Mouse (Mus musculus) adipocyte (in vitro differentiated cells): ENCODE data around the gene Tspoap1.

ENCODE experiments used
- DNase-seq: peaks from one replicate; pipeline ENCODE4 v3.0.0-alpha.2; 2016; ENCODE audit warnings: low spot score

Tspoap1 gene

DNA sequence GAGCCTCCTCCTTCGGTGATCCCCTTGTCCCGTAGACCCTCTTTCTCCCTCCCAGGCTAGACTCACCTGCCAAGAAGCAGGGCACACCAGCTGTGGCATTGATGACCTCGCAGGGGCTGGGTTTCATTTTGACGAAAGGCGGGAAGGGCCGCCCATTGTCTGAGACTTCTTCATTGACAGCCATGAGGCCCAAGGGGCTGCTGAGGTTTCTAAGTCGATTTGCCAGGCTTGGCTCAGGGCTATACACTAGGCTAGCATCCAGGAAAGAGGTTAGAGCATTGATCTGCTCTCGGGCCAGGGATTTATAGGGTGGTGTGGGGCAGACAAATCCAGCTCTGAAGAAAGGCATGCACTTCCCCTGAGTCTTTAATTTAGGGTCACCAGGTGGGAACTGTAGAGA, 54.5 kb downstream of the Tspoap1 start:
- DNase-seq = no peak

DNA sequence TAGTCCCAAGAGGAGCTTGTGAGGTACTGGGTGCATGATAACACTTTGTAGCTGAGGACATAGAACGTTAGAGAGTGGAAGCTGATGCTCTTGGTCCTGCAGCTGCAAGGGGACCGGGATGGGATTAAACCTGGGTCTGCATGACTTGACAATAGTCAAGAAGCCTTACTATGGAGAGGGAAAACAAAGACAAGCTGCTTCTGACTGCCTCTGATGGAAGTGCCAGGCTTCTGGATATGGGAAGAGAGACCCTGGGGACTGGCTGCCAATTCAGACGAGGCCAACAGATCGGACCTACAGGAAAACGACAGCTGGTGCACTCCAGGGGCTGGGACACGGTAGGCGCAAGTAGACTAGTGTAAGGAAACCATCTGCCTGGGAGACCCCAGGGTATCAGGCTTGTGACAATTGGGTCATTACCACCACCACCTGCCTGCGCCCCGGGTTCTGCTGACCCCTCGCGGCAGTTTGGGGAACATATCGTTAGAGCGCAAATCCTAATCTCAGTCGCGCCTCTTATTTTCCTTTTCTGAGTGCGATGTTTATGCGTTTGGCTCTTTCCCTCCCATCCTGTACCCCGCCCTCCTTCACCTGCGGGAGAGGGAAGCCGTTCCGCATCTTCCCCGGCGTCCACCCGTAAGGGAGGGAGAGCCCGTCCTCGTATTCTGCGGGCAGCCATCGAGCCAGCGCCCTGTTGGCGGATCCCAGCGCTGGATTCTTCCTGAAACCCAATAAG, 56.5 kb downstream of the Tspoap1 start:
- no peak for DNase-seq

DNA sequence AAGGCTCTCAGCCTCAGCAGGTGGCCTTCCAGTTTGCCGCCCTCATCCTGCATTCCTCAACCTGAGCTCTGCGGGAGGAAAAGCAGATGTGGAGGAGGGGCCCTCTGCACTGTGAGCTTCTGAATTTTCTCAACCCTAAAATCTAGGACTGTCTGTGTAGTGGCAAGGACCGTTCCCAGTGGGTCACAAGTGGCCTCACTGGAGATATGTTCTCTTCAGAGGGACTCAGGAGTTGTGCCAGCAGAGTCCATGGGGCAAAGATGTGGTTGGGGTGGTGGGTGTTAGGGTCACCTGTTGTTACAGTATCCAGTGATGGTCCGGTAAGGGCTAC, 57.1 kb downstream of the Tspoap1 start:
- no peak for DNase-seq

DNA sequence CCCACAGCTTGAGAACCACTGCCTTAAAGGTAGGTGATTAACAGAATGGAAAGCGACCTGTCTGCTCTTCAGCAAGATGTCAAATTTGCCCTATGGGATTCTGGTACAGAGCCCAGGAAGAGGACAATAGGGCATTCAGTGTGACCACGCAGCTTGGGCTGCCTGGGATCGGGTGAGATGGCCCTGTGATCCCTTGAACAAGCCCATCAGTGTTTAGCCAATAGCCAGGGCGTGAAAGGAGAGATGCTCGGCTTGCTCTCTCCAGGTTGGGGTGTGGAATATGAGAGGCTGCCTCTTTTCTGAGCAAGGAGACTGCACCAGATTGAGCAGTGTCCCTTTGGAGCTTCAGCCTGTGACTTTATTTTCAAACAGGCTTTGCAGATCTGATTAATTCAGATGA, 61.2 kb downstream of the Tspoap1 start:
- DNase-seq = no peak

DNA sequence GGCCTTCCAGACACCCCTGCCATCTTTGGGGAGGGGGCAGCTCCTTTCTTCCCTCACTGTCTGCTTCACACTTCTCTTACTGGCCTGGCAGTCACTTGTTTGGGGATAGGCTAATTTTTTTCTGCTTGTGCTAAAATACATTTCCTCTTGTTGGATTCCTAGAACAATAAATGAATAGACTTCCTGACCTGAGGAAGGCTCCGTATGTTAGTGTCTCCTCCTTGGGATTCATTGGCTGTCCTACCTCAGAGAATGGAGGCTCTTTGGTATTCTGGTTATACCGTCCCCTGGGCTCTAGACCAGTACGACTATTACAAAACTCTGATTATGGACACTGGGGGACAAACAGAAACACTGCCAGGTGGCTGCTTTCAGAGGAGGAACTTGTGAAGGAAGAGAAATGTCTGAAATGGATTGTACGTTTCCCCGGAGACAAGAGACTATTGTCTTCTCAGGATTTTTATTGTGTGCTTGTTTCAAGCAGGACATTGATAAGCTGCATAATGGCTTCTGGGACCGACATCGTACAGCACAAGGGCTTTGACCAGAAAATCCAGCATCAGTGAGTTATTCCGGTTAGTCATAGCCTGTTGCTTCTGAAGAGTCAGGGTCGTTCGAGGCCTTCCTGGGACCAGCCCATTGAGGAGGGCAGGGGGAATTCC, 68.0 kb downstream of the Tspoap1 start, which contains the start of gene Lpo:
Gene Lpo, minus strand, starts transcription at position 51 of the 662 bp plus-strand sequence.
- no peak for DNase-seq
